Mouse (Mus musculus): ENCODE results near the gene Mrpl2.

DNA sequence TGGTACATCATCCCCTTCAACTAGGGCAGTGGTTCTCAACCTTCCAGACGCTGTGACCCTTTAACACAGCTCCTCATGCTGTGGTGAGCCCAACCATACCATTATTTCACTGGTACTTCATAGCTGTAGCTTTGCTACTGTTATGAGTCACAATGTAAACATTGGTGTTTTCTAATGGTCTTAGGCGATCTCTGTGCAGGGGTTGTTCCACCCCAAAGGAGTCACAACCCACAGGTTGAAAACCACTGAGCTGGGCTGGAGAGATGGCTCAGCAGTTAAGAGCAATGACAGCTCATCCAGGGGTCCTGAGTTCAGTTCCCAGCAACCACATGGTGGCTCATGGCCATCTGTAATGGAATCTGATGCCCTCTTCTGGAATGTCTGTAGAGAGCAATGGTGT lies 45.4 kb downstream of the Mrpl2 start:
- no peak for TF ChIP-seq POLR2A (IDR thresholded peaks at IDR 0.05; ENCODE audit: borderline replicate concordance, low read depth, low read length)
- TF ChIP-seq CTCF (IDR thresholded peaks at IDR 0.05; ENCODE audit: low read depth, low read length) = no peak

Data from bone marrow macrophage, adult 2 months (primary cell).